Mouse (Mus musculus) adrenal gland, adult (tissue): ENCODE measurements around the gene Ctsf.
A peak's percentile ranks its signal among the peaks of the same experiment; 100 is the strongest.

Experiments
- DNase-seq, 2 experiments: peaks; one replicate each; pipeline ENCODE4 v3.0.0; 2022 to 2023; ENCODE audit warnings: low spot score in 1 of 2; ENCODE audit not compliant: inconsistent age in 2 of 2

Gene Ctsf

DNA sequence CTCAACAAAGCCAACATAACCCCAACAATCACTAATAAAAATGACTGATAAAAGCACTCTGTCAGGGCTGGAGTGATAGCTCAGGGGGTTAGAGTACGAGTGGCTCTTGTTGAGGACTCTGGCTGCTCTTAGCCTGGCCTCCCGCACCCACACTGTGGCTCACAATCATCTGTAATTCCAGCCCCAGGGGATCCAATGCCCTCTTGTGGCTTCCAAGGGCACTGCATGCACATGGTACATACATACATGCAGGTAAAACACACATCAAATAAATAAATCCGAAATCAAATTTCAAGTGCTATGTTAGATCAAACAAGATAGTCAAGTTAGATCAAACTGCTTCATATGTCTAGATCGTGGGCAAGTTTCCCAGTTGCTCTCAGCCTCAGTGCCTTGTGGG lies 53.2 kb downstream of the Ctsf start:
- DNase-seq: peak in 1 of 2 experiments; percentile 63

DNA sequence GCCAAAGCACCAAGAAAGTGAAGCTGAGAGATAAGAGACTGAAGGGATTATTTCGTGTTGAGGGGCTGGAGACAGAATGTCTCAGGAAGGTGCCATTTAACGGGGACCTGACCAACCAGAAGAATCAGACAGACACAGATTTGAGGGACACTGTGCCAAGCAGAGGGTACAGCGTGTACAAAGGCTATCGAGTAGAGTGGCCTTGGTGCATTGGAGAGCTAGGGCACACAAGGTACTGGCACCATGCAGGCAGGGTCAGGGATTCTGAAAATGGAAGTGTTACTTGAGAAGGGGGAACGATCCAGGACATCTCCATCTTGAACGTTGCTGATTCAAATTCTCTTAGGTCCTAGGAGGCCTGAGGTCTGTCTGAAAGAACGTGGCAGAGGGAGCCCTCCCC lies 54.4 kb downstream of the Ctsf start:
- DNase-seq: peak; percentile 16 to 87
